Mouse (Mus musculus): ENCODE measurements around the gene Pdia3.
"Not testable (repeated sequence)": the region's sequence is repeated elsewhere in the genome, so short reads cannot be mapped to it uniquely, and the experiment has no call there.

The Pdia3 gene

GRCm38 (mm10) chr2:121442259-121443067 is 28.9 kb downstream of the Pdia3 start:
- in situ Hi-C loops (cut with MboI, MseI): no loop called here

- in situ Hi-C loops (cut with MboI, MseI): no loop called here
Observed at GRCm38 (mm10) chr2:121443068-121443349, 29.4 kb downstream of the Pdia3 start.

GRCm38 (mm10) chr2:121444178-121444577 is 30.6 kb downstream of the Pdia3 start, which contains the start of gene Ell3:
Gene Ell3 (minus strand): TSS chr2:121444278.
- in situ Hi-C loops (cut with MboI, MseI): no loop called here

DNA sequence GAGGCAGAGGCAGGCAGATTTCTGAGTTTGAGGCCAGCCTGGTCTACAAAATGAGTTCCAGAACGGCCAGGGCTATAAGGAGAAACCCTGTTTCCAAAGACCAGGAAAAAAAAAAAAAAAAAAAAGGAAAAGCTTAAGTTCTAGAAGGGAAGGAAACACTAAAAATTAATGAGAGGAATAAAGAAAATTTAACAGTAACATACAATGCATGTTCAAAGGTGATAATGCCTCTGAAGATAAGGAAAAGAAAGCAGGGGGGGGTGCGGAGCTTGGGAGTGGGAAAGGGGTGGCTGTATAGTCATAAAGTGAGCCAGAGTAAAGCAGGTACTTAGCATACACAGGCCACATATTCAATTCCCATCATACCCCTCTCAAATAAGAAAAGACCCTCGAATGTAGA is 31.5 kb downstream of the Pdia3 start:
- in situ Hi-C loops (cut with MboI, MseI): no loop called here

- in situ Hi-C loops (cut with MboI, MseI): no loop called here
Observed at GRCm38 (mm10) chr2:121446506-121446905, 32.9 kb downstream of the Pdia3 start.

GRCm38 (mm10) chr2:121447006-121447405 is 33.4 kb downstream of the Pdia3 start:
- in situ Hi-C loops (cut with MboI, MseI): no loop called here

GRCm38 (mm10) chr2:121448136-121448535 is 34.6 kb downstream of the Pdia3 start:
- in situ Hi-C loops (cut with MboI, MseI): no loop called here

GRCm38 (mm10) chr2:121448739-121449535 is 35.4 kb downstream of the Pdia3 start, which contains the start of gene Serf2:
Gene Serf2 (plus strand): TSS chr2:121449195.
- in situ Hi-C loops (cut with MboI, MseI): no loop called here

GRCm38 (mm10) chr2:121449545-121450011 is 36.0 kb downstream of the Pdia3 start:
- in situ Hi-C loops (cut with MboI, MseI): no loop called here

DNA sequence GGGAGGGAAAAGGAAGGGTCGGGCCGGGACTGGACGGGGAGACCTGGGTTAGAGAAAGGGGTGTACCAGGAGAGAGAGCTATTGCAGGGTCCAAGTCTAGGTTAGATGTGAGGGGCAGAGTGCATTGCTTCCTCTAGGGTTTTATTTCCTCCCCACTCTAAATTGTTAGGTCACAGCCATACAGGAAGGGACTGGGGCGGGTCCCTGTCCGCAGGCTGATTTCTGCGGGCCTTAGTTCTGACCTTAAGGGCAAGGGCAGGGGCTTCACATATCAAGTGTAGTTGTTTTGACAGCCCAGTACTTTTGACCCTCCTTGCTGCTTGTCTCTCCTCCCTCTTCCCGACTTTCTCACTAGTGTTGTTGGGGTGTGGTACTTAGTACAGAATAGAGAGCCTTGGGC is 36.5 kb downstream of the Pdia3 start:
- in situ Hi-C loops (cut with MboI, MseI): no loop called here

DNA sequence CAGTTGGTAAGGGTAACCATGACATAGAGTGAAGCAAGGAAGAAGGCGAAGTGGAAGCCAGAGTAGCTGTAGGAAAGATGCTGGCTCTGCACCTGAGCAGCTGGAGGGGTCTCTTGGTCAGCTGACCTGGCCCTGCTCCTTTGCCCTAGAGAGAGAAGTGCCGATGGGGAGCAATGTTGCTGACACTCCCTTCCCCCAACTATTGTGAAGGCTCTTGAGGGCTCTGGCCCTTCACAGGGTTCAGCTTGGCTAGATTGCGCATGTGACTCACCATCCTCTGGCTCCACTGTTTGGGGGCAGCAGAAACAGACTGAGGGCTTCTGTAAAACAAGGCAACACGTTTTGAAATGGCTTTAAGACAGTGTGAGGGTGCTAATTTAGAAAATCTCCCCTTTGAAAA is 38.8 kb downstream of the Pdia3 start:
- in situ Hi-C loops (cut with MboI, MseI): no loop called here

DNA sequence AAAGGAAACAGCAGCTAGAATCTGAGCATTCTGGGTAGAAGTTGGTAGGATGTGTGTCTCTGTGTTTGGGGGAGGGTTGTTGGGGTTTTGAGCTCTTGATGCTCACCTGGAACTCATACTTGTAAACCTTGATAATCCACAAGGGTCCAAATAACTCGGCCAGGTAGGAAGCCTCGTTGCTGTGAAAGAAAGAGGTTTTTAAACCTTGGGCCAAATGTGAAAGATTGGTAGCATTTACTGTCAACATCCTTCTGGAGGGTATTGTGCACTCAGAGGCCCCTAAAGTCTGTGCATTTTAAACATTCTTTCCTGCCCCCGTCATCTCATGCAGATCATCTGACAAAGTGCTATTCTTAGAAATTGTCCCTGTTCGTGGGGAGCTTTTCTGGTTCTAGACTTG is 39.4 kb downstream of the Pdia3 start, which contains the start of gene Hypk:
TSS of gene Hypk (plus strand) at position 301 of the 400 bp plus-strand sequence.
- in situ Hi-C loops (cut with MboI, MseI): no loop called here

- in situ Hi-C loops (cut with MboI, MseI): no loop called here
Observed at GRCm38 (mm10) chr2:121453917-121454316, 40.3 kb downstream of the Pdia3 start.

DNA sequence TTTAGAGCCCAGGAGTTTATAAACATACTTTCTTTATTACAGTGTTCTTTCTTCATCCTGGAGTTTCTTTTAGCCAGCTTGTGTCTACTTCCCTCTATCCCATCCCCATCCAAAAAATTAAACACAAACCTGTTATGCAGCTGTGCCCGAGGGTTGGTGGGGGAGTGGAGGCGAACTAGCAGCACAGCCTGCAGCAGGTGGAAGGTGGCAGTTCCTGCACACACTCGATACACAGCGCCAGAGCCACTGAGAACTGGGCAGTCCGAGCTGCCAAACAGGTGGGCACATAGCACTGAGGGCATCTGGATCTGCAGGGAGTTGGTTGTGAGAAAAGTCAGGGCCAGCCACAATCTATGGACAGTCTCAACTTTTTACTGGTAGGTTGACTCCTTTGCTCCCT is 42.0 kb downstream of the Pdia3 start:
- in situ Hi-C loops (cut with MboI, MseI): no loop called here

- in situ Hi-C loops (cut with MboI, MseI): no loop called here
Observed at GRCm38 (mm10) chr2:121456692-121457642, 43.4 kb downstream of the Pdia3 start, which contains the start of gene Serinc4. Gene Serinc4 (minus strand): TSS chr2:121456781.

- in situ Hi-C loops (cut with MboI, MseI): no loop called here
Observed at GRCm38 (mm10) chr2:121460071-121460470, 46.5 kb downstream of the Pdia3 start.

DNA sequence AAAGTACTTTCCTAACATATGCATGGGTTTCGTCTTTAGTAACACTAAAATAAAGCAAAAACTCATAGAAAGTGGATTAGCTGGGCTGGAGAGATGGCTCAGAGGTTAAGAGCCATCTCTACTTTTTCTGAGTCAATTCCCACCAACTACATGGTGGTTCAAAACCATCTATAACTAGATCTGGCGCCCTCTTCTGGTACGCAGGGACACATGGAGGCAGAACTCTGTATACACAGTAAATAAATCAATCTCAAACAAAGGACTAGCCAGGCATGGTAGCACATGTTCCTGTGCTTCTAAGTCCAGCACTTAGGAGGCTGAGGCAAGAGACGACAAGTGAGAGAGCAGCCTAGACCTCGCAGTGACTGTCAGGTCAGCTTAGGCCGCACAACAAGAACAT is 55.4 kb downstream of the Pdia3 start:
- in situ Hi-C loops (cut with MboI, MseI): not testable (repeated sequence)

DNA sequence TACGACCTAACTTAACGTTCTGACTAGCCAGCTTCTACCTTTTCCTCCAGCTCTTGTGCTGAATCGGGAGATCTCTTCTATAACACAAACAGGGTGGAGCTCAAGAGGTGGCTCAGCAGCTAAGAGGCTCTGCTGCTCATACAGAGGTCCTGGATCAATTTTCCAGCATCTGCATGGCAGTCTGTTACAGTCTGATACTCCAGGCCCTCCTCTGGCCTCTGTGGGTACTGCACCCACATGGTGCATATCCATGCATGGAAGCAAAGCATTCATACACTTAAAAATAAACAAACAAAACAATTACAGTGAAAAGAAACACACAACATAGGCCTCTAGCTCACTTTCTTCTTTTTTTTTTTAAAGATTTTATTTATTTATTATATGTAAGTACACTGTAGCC is 59.2 kb downstream of the Pdia3 start:
- in situ Hi-C loops (cut with MboI, MseI): loop anchor here (5.0 kb wide), 1 partner anchor 35 kb away; the partner anchor contains the start of genes Mfap1a and Wdr76

- in situ Hi-C loops (cut with MboI, MseI): loop anchor here (5.0 kb wide), 1 partner anchor 34 kb away; the partner anchor contains the start of genes Mfap1a and Wdr76
Observed at GRCm38 (mm10) chr2:121473301-121474179, 60.0 kb downstream of the Pdia3 start, which contains the start of gene Mfap1b. Gene Mfap1b (minus strand): TSS chr2:121474067.

DNA sequence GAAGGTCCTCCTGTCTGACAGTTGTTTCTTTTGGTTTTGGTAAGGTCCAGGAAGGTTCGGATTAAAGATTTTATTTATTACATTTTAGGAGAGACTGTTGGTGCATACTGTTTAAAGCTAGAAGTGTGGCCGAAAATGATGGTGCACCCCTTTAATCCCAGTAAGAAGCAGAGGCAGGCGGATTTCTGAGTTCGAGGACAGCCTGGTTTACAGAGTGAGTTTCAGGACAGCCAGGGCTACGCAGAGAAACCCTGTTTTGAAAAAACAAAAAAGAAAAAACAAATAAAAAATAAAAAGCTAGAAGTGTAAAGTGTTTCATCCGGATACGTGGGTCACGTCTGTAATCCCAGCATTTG is 60.6 kb downstream of the Pdia3 start:
- in situ Hi-C loops (cut with MboI, MseI): loop anchor here (5.0 kb wide), 1 partner anchor 33 kb away; the partner anchor contains the start of genes Mfap1a and Wdr76

Measured in regulatory T cell (primary cell).